25 mouse cellular contexts compared by ENCODE assay signal in the genomic region with DNA sequence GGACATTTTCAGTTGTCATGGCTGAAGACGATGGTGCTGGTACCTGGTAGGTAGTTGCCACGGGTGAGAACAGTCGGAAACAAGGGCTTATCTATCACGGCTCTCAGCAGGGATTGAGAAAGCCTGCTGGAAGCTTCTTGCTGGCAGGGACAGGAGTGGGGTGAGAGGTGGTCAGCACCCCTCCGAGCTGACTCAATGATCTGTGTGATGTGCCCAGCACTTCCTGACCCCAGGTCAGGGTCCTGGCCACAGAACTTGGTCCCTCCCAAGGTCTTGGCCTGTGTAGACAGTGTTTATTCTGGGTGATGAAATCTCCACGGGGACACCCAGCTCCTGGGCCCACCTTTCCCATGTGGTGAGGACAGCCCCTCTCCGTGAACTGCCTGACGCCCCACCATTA. TPM values are rescaled to one million over a fixed set of nuclear protein-coding genes. Genes with fewer than 3 reads are reported as not detected.
DNase-seq lines count a peak whose midpoint lies in the region; ATAC-seq and TF ChIP-seq lines count a peak whose summit lies in the region.
"Had no signal": no experiment of that assay in that cellular context is flagged by ENCODE, and none has a peak within 500 bp of the region (broad histone marks: within the 10 kb centered on the region; RNA-seq: fewer than 3 reads in every experiment).

No protein-coding gene starts in this region.

- H3K9ac ChIP-seq in intestine, postnatal 0 days (ENCODE audit: low read depth, low read length): no peak overlapping the region
- no peak overlapping the region for H3K9ac ChIP-seq in intestine, embryonic 16.5 days (ENCODE audit: low read depth, low read length)
- H3K9ac ChIP-seq in liver, embryonic 11.5 days (ENCODE audit: low read depth, low read length): no peak overlapping the region
- no peak overlapping the region for H3K9ac ChIP-seq in liver, embryonic 16.5 days (ENCODE audit: low read depth, low read length)
- no peak overlapping the region for H3K9ac ChIP-seq in forebrain, embryonic 13.5 days
- H3K9ac ChIP-seq: embryonic facial prominence, embryonic 15.5 days; forebrain, postnatal 0 days; hindbrain, embryonic 15.5 days; neural tube, embryonic 15.5 days had no signal

- no peak for DNase-seq in liver, embryonic 11.5 days (ENCODE audit: low spot score)
- DNase-seq in right cerebral cortex, adult 2 months (ENCODE audit: low spot score in 2 of 2): no peak
- DNase-seq in gastrocnemius, postnatal 25 days: no peak
- DNase-seq: B cell, adult 2 months; cerebellum, adult 8-10 months; heart, adult 2 months; layer of hippocampus, postnatal 36 days had no signal

- H3K9me3 ChIP-seq in intestine, postnatal 0 days (ENCODE audit: control insufficient read depth): no peaks in the 10 kb centered on the region
- H3K9me3 ChIP-seq in intestine, embryonic 16.5 days (ENCODE audit: control insufficient read depth, low read length): no peaks in the 10 kb centered on the region
- no peaks in the 10 kb centered on the region for H3K9me3 ChIP-seq in liver, embryonic 11.5 days (ENCODE audit: control insufficient read depth, low read length)
- no peaks in the 10 kb centered on the region for H3K9me3 ChIP-seq in liver, embryonic 16.5 days (replicated peaks; ENCODE audit: control insufficient read depth, low read length)
- no peaks in the 10 kb centered on the region for H3K9me3 ChIP-seq in forebrain, embryonic 13.5 days (replicated peaks)
- H3K9me3 ChIP-seq: embryonic facial prominence, embryonic 15.5 days; G1E; hindbrain, embryonic 15.5 days; midbrain, embryonic 10.5 days; neural tube, embryonic 15.5 days had no signal

- H3K36me3 ChIP-seq in intestine, postnatal 0 days (ENCODE audit: control insufficient read depth, insufficient read depth): peaks cover 11% of the 10 kb centered on the region; the same call in 1 of the 2 replicates
- no peaks in the 10 kb centered on the region; the same call in 1 of the 2 replicates for H3K36me3 ChIP-seq in intestine, embryonic 16.5 days (ENCODE audit: control insufficient read depth, insufficient read depth, low read length)
- H3K36me3 ChIP-seq in liver, embryonic 11.5 days (ENCODE audit: control insufficient read depth, insufficient read depth, low read length): no peaks in the 10 kb centered on the region
- no peaks in the 10 kb centered on the region for H3K36me3 ChIP-seq in liver, embryonic 16.5 days (ENCODE audit: control insufficient read depth, insufficient read depth)
- no peaks in the 10 kb centered on the region for H3K36me3 ChIP-seq in forebrain, embryonic 13.5 days (ENCODE audit: poor library complexity, severe bottlenecking)
- H3K36me3 ChIP-seq: embryonic facial prominence, embryonic 15.5 days; G1E; hindbrain, embryonic 15.5 days; neural tube, embryonic 15.5 days had no signal

- 74% methylated on average over 8 of the region's 8 CpGs for WGBS in intestine, postnatal 0 days
- 80% methylated on average over 8 of the region's 8 CpGs for WGBS in intestine, embryonic 16.5 days
- WGBS in liver, embryonic 11.5 days: 74% methylated on average over 8 of the region's 8 CpGs
- 53% methylated on average over 8 of the region's 8 CpGs for WGBS in liver, embryonic 16.5 days (ENCODE audit: insufficient replicate concordance)
- WGBS in forebrain, embryonic 13.5 days: 88% methylated on average over 8 of the region's 8 CpGs

- no peaks in the 10 kb centered on the region for H3K27me3 ChIP-seq in intestine, postnatal 0 days (replicated peaks; ENCODE audit: control insufficient read depth, insufficient read depth, low read length)
- H3K27me3 ChIP-seq in intestine, embryonic 16.5 days (replicated peaks; ENCODE audit: control insufficient read depth, insufficient read depth, low read length): no peaks in the 10 kb centered on the region
- no peaks in the 10 kb centered on the region for H3K27me3 ChIP-seq in liver, embryonic 11.5 days (replicated peaks; ENCODE audit: control insufficient read depth, insufficient read depth, low read length)
- H3K27me3 ChIP-seq in liver, embryonic 16.5 days (ENCODE audit: control insufficient read depth, insufficient read depth, low read depth, low read length): no peaks in the 10 kb centered on the region
- no peaks in the 10 kb centered on the region for H3K27me3 ChIP-seq in forebrain, embryonic 13.5 days
- H3K27me3 ChIP-seq: embryonic facial prominence, embryonic 15.5 days; hindbrain, embryonic 15.5 days; neural tube, embryonic 15.5 days had no signal

- no peak for ATAC-seq in intestine, postnatal 0 days
- no peak for ATAC-seq in intestine, embryonic 16.5 days
- ATAC-seq in liver, embryonic 11.5 days (replicated peaks; ENCODE audit: low FRiP score): peak; percentile 38; the same call in 1 of the 2 replicates
- peak; percentile 67 for ATAC-seq in liver, embryonic 16.5 days (ENCODE audit: low read depth)
- no peak for ATAC-seq in forebrain, embryonic 13.5 days
- ATAC-seq: forebrain, postnatal 0 days; Patski had no signal

- peaks cover 10% of the 10 kb centered on the region for H3K4me1 ChIP-seq in intestine, postnatal 0 days (replicated peaks; ENCODE audit: control insufficient read depth, insufficient read depth, low read length)
- H3K4me1 ChIP-seq in intestine, embryonic 16.5 days (ENCODE audit: control insufficient read depth, insufficient read depth, low read length): peaks cover 23% of the 10 kb centered on the region; the same call in 1 of the 2 replicates
- H3K4me1 ChIP-seq in liver, embryonic 11.5 days (replicated peaks; ENCODE audit: control insufficient read depth, insufficient read depth, low read length): no peaks in the 10 kb centered on the region; the same call in 1 of the 2 replicates
- peaks cover 16% of the 10 kb centered on the region for H3K4me1 ChIP-seq in liver, embryonic 16.5 days (ENCODE audit: control insufficient read depth, low read depth, low read length)
- no peaks in the 10 kb centered on the region for H3K4me1 ChIP-seq in forebrain, embryonic 13.5 days
- H3K4me1 ChIP-seq: embryonic facial prominence, embryonic 15.5 days; hindbrain, embryonic 15.5 days; neural tube, embryonic 15.5 days had no signal

- no peak for TF ChIP-seq CTCF in intestine, postnatal 0 days (IDR thresholded peaks at IDR 0.05; ENCODE audit: low read depth)

- peak overlapping the region; percentile 93 for H3K27ac ChIP-seq in intestine, postnatal 0 days (ENCODE audit: low read depth, low read length)
- no peak overlapping the region for H3K27ac ChIP-seq in intestine, embryonic 16.5 days (ENCODE audit: low read length)
- H3K27ac ChIP-seq in liver, embryonic 11.5 days (ENCODE audit: low read depth, low read length): peak overlapping the region; percentile 3; the same call in 1 of the 2 replicates
- H3K27ac ChIP-seq in liver, embryonic 16.5 days (ENCODE audit: low read length): peak overlapping the region; percentile 21
- no peak overlapping the region for H3K27ac ChIP-seq in forebrain, embryonic 13.5 days
- H3K27ac ChIP-seq: embryonic facial prominence, embryonic 15.5 days; heart, adult 2 months; hindbrain, embryonic 15.5 days; midbrain, embryonic 10.5 days; neural tube, embryonic 15.5 days had no signal

- H3K4me3 ChIP-seq in intestine, postnatal 0 days (ENCODE audit: low read depth, low read length): no peak overlapping the region
- H3K4me3 ChIP-seq in intestine, embryonic 16.5 days (ENCODE audit: low read length): no peak overlapping the region
- H3K4me3 ChIP-seq in liver, embryonic 11.5 days (ENCODE audit: low read depth, low read length): no peak overlapping the region
- H3K4me3 ChIP-seq in liver, embryonic 16.5 days (ENCODE audit: low read depth, low read length): no peak overlapping the region
- no peak overlapping the region for H3K4me3 ChIP-seq in forebrain, embryonic 13.5 days
- H3K4me3 ChIP-seq: embryonic facial prominence, embryonic 15.5 days; heart, adult 2 months; hindbrain, embryonic 15.5 days; midbrain, embryonic 10.5 days; neural tube, embryonic 15.5 days had no signal

- no peak overlapping the region for H3K4me2 ChIP-seq in intestine, postnatal 0 days (replicated peaks; ENCODE audit: low read depth)
- H3K4me2 ChIP-seq in intestine, embryonic 16.5 days (ENCODE audit: low read depth, low read length): no peak overlapping the region
- H3K4me2 ChIP-seq in liver, embryonic 11.5 days: no peak overlapping the region; the same call in 1 of the 2 replicates
- H3K4me2 ChIP-seq in liver, embryonic 16.5 days (ENCODE audit: low read depth, low read length): no peak overlapping the region
- no peak overlapping the region for H3K4me2 ChIP-seq in forebrain, embryonic 13.5 days
- H3K4me2 ChIP-seq: embryonic facial prominence, embryonic 15.5 days; hindbrain, embryonic 15.5 days; neural tube, embryonic 15.5 days had no signal

RNA-seq across cellular contexts. Expression of gene Mogat2, which starts 9.6 kb away (rescaled TPM):
- polyA plus RNA-seq in intestine, postnatal 0 days (2015; fragmentation: Nextera tagmentation; extraction: Ambion mirVana): 362 and 402 TPM in 2 replicates
- 234 and 306 TPM in 2 replicates for polyA plus RNA-seq in intestine, embryonic 16.5 days (2015; fragmentation: Nextera tagmentation; extraction: Ambion mirVana)
- 37.8 and 42.2 TPM in 2 replicates for polyA plus RNA-seq in liver, embryonic 11.5 days (2014; fragmentation: Nextera tagmentation; extraction: Ambion mirVana)
- 23.8 and 24.9 TPM in 2 replicates for polyA plus RNA-seq in liver, embryonic 16.5 days (2015; fragmentation: Nextera tagmentation; extraction: Ambion mirVana)
- 3.0 and 3.1 TPM in 2 replicates for polyA plus RNA-seq in forebrain, embryonic 13.5 days (2015; fragmentation: Nextera tagmentation; extraction: Ambion mirVana)
- not detected for total RNA-seq in gastrocnemius, postnatal 25 days (2021)
- total RNA-seq: CH12.LX; G1E; gastrocnemius, postnatal 36 days; heart, adult 2 months; heart, postnatal 25 days; layer of hippocampus, adult 8-10 months; layer of hippocampus, postnatal 36 days; left cerebral cortex, postnatal 25 days; midbrain, postnatal 0 days had no signal
- polyA plus RNA-seq: Patski had no signal

RNA-seq across cellular contexts. Expression of gene Map6, which starts 38.4 kb away (rescaled TPM):
- polyA plus RNA-seq in intestine, postnatal 0 days (2015; fragmentation: Nextera tagmentation; extraction: Ambion mirVana): 3.7 and 4.1 TPM in 2 replicates
- 3.5 and 4.2 TPM in 2 replicates for polyA plus RNA-seq in intestine, embryonic 16.5 days (2015; fragmentation: Nextera tagmentation; extraction: Ambion mirVana)
- polyA plus RNA-seq in liver, embryonic 11.5 days (2014; fragmentation: Nextera tagmentation; extraction: Ambion mirVana): 0.32 and 0.69 TPM in 2 replicates
- 0.07 TPM in 1 of 2 replicates, not detected in the other for polyA plus RNA-seq in liver, embryonic 16.5 days (2015; fragmentation: Nextera tagmentation; extraction: Ambion mirVana)
- polyA plus RNA-seq in forebrain, embryonic 13.5 days (2015; fragmentation: Nextera tagmentation; extraction: Ambion mirVana): 46.9 and 51.3 TPM in 2 replicates
- total RNA-seq in gastrocnemius, postnatal 25 days (2021): 1 to 10 TPM; 3.1 to 3.4 TPM
- total RNA-seq: common myeloid progenitor, adult 5-6 weeks had no signal
- polyA plus RNA-seq: G1E had no signal

RNA-seq across cellular contexts. Expression of gene Dgat2, which starts 46.3 kb away (rescaled TPM):
- 1,614 and 1,691 TPM in 2 replicates for polyA plus RNA-seq in intestine, postnatal 0 days (2015; fragmentation: Nextera tagmentation; extraction: Ambion mirVana)
- polyA plus RNA-seq in intestine, embryonic 16.5 days (2015; fragmentation: Nextera tagmentation; extraction: Ambion mirVana): 325 and 488 TPM in 2 replicates
- 59.9 and 60.1 TPM in 2 replicates for polyA plus RNA-seq in liver, embryonic 11.5 days (2014; fragmentation: Nextera tagmentation; extraction: Ambion mirVana)
- 168 and 194 TPM in 2 replicates for polyA plus RNA-seq in liver, embryonic 16.5 days (2015; fragmentation: Nextera tagmentation; extraction: Ambion mirVana)
- 7.7 and 7.9 TPM in 2 replicates for polyA plus RNA-seq in forebrain, embryonic 13.5 days (2015; fragmentation: Nextera tagmentation; extraction: Ambion mirVana)
- 10 to 100 TPM; 34.1 to 57.3 TPM for total RNA-seq in gastrocnemius, postnatal 25 days (2021)

Comparison
In these comparisons a context has a peak if more than half of its experiments do, and no peak if none do; other contexts are left out.
1. H3K27ac ChIP-seq: peak in intestine, postnatal 0 days (single experiment), liver, embryonic 11.5 days (single experiment) and liver, embryonic 16.5 days (single experiment); none in intestine, embryonic 16.5 days (single experiment) and forebrain, embryonic 13.5 days (single experiment).
2. ATAC-seq: peak in liver, embryonic 11.5 days (single experiment) and liver, embryonic 16.5 days (single experiment); none in intestine, postnatal 0 days (single experiment), intestine, embryonic 16.5 days (single experiment) and forebrain, embryonic 13.5 days (single experiment).